Mouse (Mus musculus) forebrain, embryonic 10.5 days (tissue): Measurements from ENCODE around the gene Fer1l4. TPM values are rescaled to one million over a fixed set of nuclear protein-coding genes. Genes with fewer than 3 reads are reported as not detected.

Source experiments
- DNase-seq: peaks from one replicate; pipeline ENCODE4 v3.0.0-alpha.2; 2017; ENCODE audit warnings: low spot score; ENCODE audit errors: extremely low spot score
- H3K27ac ChIP-seq: fragments of 300-500 bp; sonication (generic); 2 replicates; pipeline ENCODE4 v1.5.1; 2016; ENCODE audit warnings: mild to moderate bottlenecking
- H3K27me3 ChIP-seq: fragments of 300-500 bp; sonication (generic); 2 replicates; pipeline ENCODE4 v1.6.1; 2016; ENCODE audit warnings: mild to moderate bottlenecking; ENCODE audit not compliant: poor library complexity, severe bottlenecking
- H3K36me3 ChIP-seq: fragments of 300-500 bp; sonication (generic); replicated peaks from 2 replicates; pipeline ENCODE4 v1.6.1; 2016; ENCODE audit warnings: mild to moderate bottlenecking, moderate library complexity
- H3K4me1 ChIP-seq: fragments of 300-500 bp; sonication (generic); 2 replicates; pipeline ENCODE4 v1.6.1; 2016
- H3K4me3 ChIP-seq: fragments of 300-500 bp; sonication (generic); 2 replicates; pipeline ENCODE4 v1.5.1; 2016; ENCODE audit warnings: mild to moderate bottlenecking, moderate library complexity
- H3K9me3 ChIP-seq: fragments of 300-500 bp; sonication (generic); 2 replicates; pipeline ENCODE4 v1.6.1; 2016; ENCODE audit warnings: mild to moderate bottlenecking, moderate library complexity
- WGBS: fragments of 180-500 bp; shearing (Covaris S2); methylation state at CpG from one replicate; pipeline ENCODE4 v1.1.7; 2016; 5-methylcytosine and 5-hydroxymethylcytosine counted together
- polyA plus RNA-seq: library from polyadenylated mRNA; unstranded; fragments of >200 nt; fragmentation: Nextera tagmentation; extraction: Ambion mirVana; gene quantifications from 2 replicates; pipeline ENCODE4 v1.2.1, GENCODE M21; 2016

Gene Fer1l4
- polyA plus RNA-seq: not detected in 2 replicates

GRCm38 (mm10) chr2:156052816-156053215 lies at the start of gene Fer1l4:
TSS of gene Fer1l4 (minus strand) at chr2:156052947.
- Histone ChIP-seq H3K9me3 (no peaks in the 10 kb centered on the region), H3K4me3 (no peak within 1 kb of the TSS), H3K27ac (no peak within 1 kb of the TSS), H3K27me3 (peaks cover 17% of the 10 kb centered on the region), H3K36me3 (no peaks in the 10 kb centered on the region), H3K4me1 (peaks cover 10% of the 10 kb centered on the region)
- 87% methylated on average over 9 of the region's 9 CpGs for WGBS
- no peak for DNase-seq

DNA sequence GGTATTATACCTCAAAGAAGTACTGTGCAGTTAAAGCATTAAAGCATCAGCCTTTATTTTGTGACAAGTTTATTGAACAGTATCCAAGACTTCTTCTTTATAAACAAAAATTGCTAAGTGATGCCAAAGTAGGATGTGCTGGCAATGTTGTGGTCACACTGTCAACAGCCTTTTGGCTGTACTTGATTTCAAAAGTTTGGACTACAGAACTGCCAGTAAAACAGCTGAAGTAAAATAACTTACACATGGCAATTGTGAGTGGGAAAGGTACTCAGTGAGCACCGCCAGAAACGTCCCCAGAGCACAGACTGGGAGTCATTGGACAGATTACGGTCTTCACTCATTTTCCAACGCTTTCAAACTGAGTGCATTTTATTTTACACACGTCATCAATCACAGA lies 39.2 kb upstream of the Fer1l4 start:
- Histone ChIP-seq H3K27ac (no peak overlapping the region), H3K4me1 (peaks cover 13% of the 10 kb centered on the region; the same call in 1 of the 2 replicates), H3K36me3 (peaks cover 62% of the 10 kb centered on the region), H3K9me3 (no peaks in the 10 kb centered on the region), H3K4me3 (no peak overlapping the region), H3K27me3 (no peaks in the 10 kb centered on the region)
- WGBS: 92% methylated on average over 5 of the region's 5 CpGs
- DNase-seq: no peak

DNA sequence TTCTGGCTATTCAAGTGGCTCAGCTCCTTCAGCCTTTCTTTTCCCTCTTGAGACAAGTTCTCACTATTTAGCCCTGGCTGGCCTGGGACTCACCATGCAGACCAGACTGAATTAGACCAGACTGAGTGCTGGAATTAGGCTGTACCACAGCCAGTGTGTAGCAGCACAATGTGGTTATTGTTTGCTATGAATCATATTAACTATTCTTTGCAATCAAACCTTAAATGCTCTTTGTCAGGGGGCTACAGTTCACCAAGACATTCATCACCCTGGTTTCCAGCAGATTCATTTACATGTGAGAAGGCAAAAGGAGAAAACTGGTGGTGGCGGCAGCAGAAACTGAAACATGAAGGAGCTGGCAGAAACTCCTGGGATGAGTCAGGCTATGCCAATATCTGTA lies 37.1 kb upstream of the Fer1l4 start:
- whole genome bisulfite sequencing: 88% methylated on average over 1 of the region's 1 CpGs
- Histone ChIP-seq H3K27me3 (no peaks in the 10 kb centered on the region), H3K9me3 (no peaks in the 10 kb centered on the region), H3K4me1 (peaks cover 13% of the 10 kb centered on the region; the same call in 1 of the 2 replicates), H3K27ac (no peak overlapping the region), H3K36me3 (peaks cover 45% of the 10 kb centered on the region), H3K4me3 (no peak overlapping the region)
- DNase-seq: no peak

DNA sequence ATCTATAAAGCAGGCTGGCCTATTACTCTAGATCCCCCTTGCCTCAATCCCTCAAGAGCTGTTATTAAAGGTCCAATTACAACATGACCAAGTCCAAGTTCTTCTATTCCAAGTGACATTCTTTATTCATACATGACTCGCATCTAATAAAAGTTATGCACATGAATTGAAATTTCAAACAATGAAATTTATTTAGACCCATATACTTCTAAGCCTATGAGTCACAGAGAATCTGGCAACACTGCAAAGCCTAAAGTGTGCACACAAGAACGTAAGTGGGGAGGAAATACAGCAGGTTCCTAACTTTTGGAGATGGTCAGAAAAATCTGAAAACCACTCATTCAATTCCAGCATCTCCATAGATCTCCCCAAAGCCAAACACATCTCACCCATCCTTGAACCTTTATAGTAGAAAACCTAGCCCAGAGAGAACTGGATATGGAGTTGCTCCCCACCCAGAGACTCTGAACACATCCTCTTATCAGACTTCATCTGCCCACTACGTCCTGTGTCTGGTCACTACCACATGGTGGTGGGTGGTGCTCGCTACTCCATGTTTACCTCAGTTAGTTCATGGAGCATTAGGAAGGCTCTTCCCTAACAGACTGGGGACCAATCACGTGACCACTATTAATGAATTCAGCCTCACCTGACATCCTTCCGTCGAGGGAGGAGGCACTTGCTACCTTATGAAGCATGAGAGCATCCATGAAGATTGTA lies 34.8 kb upstream of the Fer1l4 start:
- Histone ChIP-seq H3K4me3 (no peak overlapping the region), H3K9me3 (no peaks in the 10 kb centered on the region), H3K27me3 (no peaks in the 10 kb centered on the region), H3K27ac (no peak overlapping the region), H3K36me3 (peaks cover 40% of the 10 kb centered on the region), H3K4me1 (peaks cover 13% of the 10 kb centered on the region; the same call in 1 of the 2 replicates)
- DNase-seq: no peak
- 89% methylated on average over 7 of the region's 7 CpGs for WGBS

- Histone ChIP-seq H3K27ac (no peak overlapping the region), H3K27me3 (no peaks in the 10 kb centered on the region), H3K4me3 (no peak overlapping the region), H3K4me1 (peaks cover 4% of the 10 kb centered on the region; the same call in 1 of the 2 replicates), H3K36me3 (peaks cover 37% of the 10 kb centered on the region), H3K9me3 (no peaks in the 10 kb centered on the region)
- 90% methylated on average over 3 of the region's 3 CpGs for whole genome bisulfite sequencing
- DNase-seq: no peak
Measured at GRCm38 (mm10) chr2:156084541-156084940, 31.8 kb upstream of the Fer1l4 start.

GRCm38 (mm10) chr2:156080391-156080790 lies 27.6 kb upstream of the Fer1l4 start:
- no peaks in the 10 kb centered on the region for H3K27me3 ChIP-seq
- WGBS: 90% methylated on average over 7 of the region's 7 CpGs
- 0 out of 2 replicates have a peak, but pooled peaks cover 3% of the 10 kb centered on the region for H3K4me1 ChIP-seq
- H3K4me3 ChIP-seq: no peak overlapping the region
- DNase-seq: no peak
- H3K9me3 ChIP-seq: no peaks in the 10 kb centered on the region
- peaks cover 53% of the 10 kb centered on the region for H3K36me3 ChIP-seq
- no peak overlapping the region for H3K27ac ChIP-seq

GRCm38 (mm10) chr2:156079674-156080073 lies 26.9 kb upstream of the Fer1l4 start:
- no peak overlapping the region for H3K27ac ChIP-seq
- 77% methylated on average over 4 of the region's 4 CpGs for WGBS
- 0 out of 2 replicates have a peak, but pooled peaks cover 3% of the 10 kb centered on the region for H3K4me1 ChIP-seq
- H3K27me3 ChIP-seq: no peaks in the 10 kb centered on the region
- H3K9me3 ChIP-seq: no peaks in the 10 kb centered on the region
- H3K4me3 ChIP-seq: no peak overlapping the region
- DNase-seq: no peak
- H3K36me3 ChIP-seq: peaks cover 61% of the 10 kb centered on the region

DNA sequence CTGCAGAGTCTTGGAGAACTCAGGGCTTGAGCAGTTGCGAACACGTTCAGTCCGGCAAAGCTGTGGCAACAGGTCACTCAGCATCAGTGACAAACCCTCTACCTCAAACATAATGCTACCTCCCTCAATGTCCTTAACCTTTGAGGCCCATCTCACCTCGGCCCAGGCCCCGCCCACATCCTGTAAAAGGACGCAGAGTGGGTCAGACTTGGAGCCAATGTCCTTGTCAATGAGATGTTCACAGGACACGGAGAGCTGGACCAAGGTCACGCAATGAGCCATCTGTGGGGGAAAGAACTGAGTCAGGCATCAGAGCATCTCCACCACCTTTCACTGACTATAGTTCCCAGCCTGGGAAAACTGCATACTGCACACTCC lies 26.4 kb upstream of the Fer1l4 start:
- H3K27me3 ChIP-seq: no peaks in the 10 kb centered on the region
- 0 out of 2 replicates have a peak, but pooled peaks cover 3% of the 10 kb centered on the region for H3K4me1 ChIP-seq
- DNase-seq: no peak
- no peaks in the 10 kb centered on the region for H3K9me3 ChIP-seq
- no peak overlapping the region for H3K4me3 ChIP-seq
- H3K36me3 ChIP-seq: peaks cover 66% of the 10 kb centered on the region
- H3K27ac ChIP-seq: no peak overlapping the region
- 91% methylated on average over 8 of the region's 8 CpGs for WGBS

- no peak for DNase-seq
- peaks cover 71% of the 10 kb centered on the region for H3K36me3 ChIP-seq
- H3K27ac ChIP-seq: no peak overlapping the region
- WGBS: 92% methylated on average over 16 of the region's 16 CpGs
- H3K4me1 ChIP-seq: 0 out of 2 replicates have a peak, but pooled peaks cover 3% of the 10 kb centered on the region
- no peaks in the 10 kb centered on the region for H3K27me3 ChIP-seq
- no peaks in the 10 kb centered on the region for H3K9me3 ChIP-seq
- no peak overlapping the region for H3K4me3 ChIP-seq
Measured at GRCm38 (mm10) chr2:156078421-156079182, 25.9 kb upstream of the Fer1l4 start.

GRCm38 (mm10) chr2:156077461-156077860 lies 24.7 kb upstream of the Fer1l4 start:
- Histone ChIP-seq H3K9me3 (no peaks in the 10 kb centered on the region), H3K27ac (no peak overlapping the region), H3K36me3 (peaks cover 78% of the 10 kb centered on the region), H3K27me3 (no peaks in the 10 kb centered on the region), H3K4me3 (no peak overlapping the region), H3K4me1 (0 out of 2 replicates have a peak, but pooled peaks cover 3% of the 10 kb centered on the region)
- 91% methylated on average over 7 of the region's 7 CpGs for WGBS
- DNase-seq: no peak

DNA sequence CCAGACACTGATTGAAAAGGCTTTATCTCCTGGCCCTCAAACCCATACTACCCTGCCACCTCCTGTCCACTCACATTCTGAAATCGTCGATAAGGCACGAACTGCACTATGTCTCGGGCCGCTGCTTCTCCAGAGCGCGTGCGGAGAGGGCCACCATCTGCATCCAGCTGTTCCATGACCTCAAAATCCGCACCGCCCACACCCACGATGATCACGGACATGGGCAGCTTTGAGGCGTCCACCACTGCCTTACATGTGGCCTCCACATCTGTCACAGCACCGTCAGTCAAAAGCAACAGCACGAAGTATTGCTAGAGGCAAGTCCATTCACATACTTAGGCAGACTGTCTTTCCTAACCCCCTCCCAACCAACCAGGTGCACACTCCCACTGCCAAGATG lies 21.0 kb upstream of the Fer1l4 start:
- peaks cover 100% of the 10 kb centered on the region for H3K36me3 ChIP-seq
- no peak overlapping the region for H3K27ac ChIP-seq
- no peaks in the 10 kb centered on the region for H3K9me3 ChIP-seq
- H3K4me1 ChIP-seq: no peaks in the 10 kb centered on the region
- H3K4me3 ChIP-seq: no peak overlapping the region
- 96% methylated on average over 15 of the region's 15 CpGs for WGBS
- no peaks in the 10 kb centered on the region for H3K27me3 ChIP-seq
- DNase-seq: no peak

GRCm38 (mm10) chr2:156071236-156071635 lies 18.5 kb upstream of the Fer1l4 start:
- peaks cover 92% of the 10 kb centered on the region for H3K36me3 ChIP-seq
- H3K9me3 ChIP-seq: no peaks in the 10 kb centered on the region
- DNase-seq: no peak
- no peaks in the 10 kb centered on the region for H3K27me3 ChIP-seq
- H3K4me3 ChIP-seq: no peak overlapping the region
- H3K27ac ChIP-seq: no peak overlapping the region
- 95% methylated on average over 10 of the region's 10 CpGs for whole genome bisulfite sequencing
- peaks cover 8% of the 10 kb centered on the region for H3K4me1 ChIP-seq

DNA sequence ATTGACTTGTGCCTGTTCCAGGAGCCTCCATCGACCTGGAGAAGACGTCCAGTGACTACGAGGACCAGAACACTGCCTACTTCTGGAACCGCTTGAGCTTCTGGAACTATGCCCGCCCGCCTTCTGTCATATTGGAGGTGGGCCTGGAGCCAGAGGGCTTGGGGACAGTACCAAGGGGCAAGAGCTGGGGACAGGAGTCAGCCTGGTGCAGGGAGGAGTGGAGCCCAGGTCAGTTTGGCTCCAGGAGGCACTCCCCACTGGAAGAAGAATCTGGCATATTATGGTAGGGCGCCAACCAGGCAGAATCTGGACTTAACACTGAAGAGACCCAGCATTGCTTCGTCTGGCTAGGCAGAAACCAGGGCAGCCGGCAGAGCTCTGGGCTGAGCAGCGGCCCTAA lies 15.2 kb upstream of the Fer1l4 start:
- H3K9me3 ChIP-seq: no peaks in the 10 kb centered on the region
- DNase-seq: no peak
- peaks cover 23% of the 10 kb centered on the region for H3K4me1 ChIP-seq
- H3K27me3 ChIP-seq: no peaks in the 10 kb centered on the region
- 95% methylated on average over 10 of the region's 10 CpGs for WGBS
- H3K4me3 ChIP-seq: no peak overlapping the region
- H3K27ac ChIP-seq: no peak overlapping the region
- H3K36me3 ChIP-seq: peaks cover 59% of the 10 kb centered on the region
